8 mouse cellular contexts compared by ENCODE assay signal in genomic region chr11:85524841-85525500, GRCm38 (mm10).
DNase-seq lines count a peak whose midpoint lies in the region; ATAC-seq lines count a peak whose summit lies in the region.

No protein-coding gene starts in this region.

- peak; percentile 26 for ATAC-seq in frontal cortex, adult (ENCODE audit: low TSS enrichment)
- no peak for ATAC-seq in hindbrain, embryonic 12.5 days (ENCODE audit: low FRiP score)
- ATAC-seq in stomach, embryonic 14.5 days (ENCODE audit: insufficient number of reproducible peaks, insufficient read depth, low FRiP score, low read depth), result peak; percentile 33; the same call in 1 of the 2 replicates

- intact Hi-C loops in left cerebral cortex, postnatal 25 days (cut with DNase I), result no loop called here

- WGBS in hindbrain, embryonic 12.5 days, result 12% methylated on average over 16 of the region's 16 CpGs
- 31% methylated on average over 16 of the region's 16 CpGs for WGBS in stomach, embryonic 14.5 days

- H3K4me1 ChIP-seq in hindbrain, embryonic 12.5 days, result peaks cover 33% of the 10 kb centered on the region
- H3K4me1 ChIP-seq in stomach, embryonic 14.5 days (ENCODE audit: control insufficient read depth, insufficient read depth, low read length), result peaks cover 16% of the 10 kb centered on the region

- no peaks in the 10 kb centered on the region for H3K36me3 ChIP-seq in hindbrain, embryonic 12.5 days
- H3K36me3 ChIP-seq in stomach, embryonic 14.5 days (ENCODE audit: control insufficient read depth, insufficient read depth, low read length), result no peaks in the 10 kb centered on the region

- H3K9ac ChIP-seq in hindbrain, embryonic 12.5 days, result peak overlapping the region; percentile 27; the same call in 1 of the 2 replicates
- no peak overlapping the region for H3K9ac ChIP-seq in stomach, embryonic 14.5 days (replicated peaks; ENCODE audit: low read depth, low read length)

- DNase-seq in frontal cortex, postnatal 14 days (ENCODE audit: low spot score in 2 of 2), result no peak
- peak; percentile 28 to 30 for DNase-seq in gastrocnemius, adult 8-10 months (ENCODE audit: low spot score in 2 of 2)
- peak; percentile 35 to 72 for DNase-seq in left cerebral cortex, postnatal 25 days (ENCODE audit: low spot score in 2 of 2)
- peak; percentile 54 for DNase-seq in lung, postnatal 36 days
- no peak for DNase-seq in cerebellum, postnatal 36 days

- no peak overlapping the region for H3K27ac ChIP-seq in hindbrain, embryonic 12.5 days
- no peak overlapping the region for H3K27ac ChIP-seq in stomach, embryonic 14.5 days (ENCODE audit: low read length)

- H3K9me3 ChIP-seq in hindbrain, embryonic 12.5 days (replicated peaks), result no peaks in the 10 kb centered on the region
- no peaks in the 10 kb centered on the region for H3K9me3 ChIP-seq in stomach, embryonic 14.5 days (ENCODE audit: control insufficient read depth, low read depth, low read length)

- H3K4me2 ChIP-seq in hindbrain, embryonic 12.5 days (replicated peaks), result peak overlapping the region; percentile 57
- no peak overlapping the region for H3K4me2 ChIP-seq in stomach, embryonic 14.5 days (replicated peaks; ENCODE audit: low read depth, low read length)

- H3K4me3 ChIP-seq in hindbrain, embryonic 12.5 days, result 0 out of 2 replicates have a peak overlapping the region, but pooled peaks have one; percentile 24
- no peak overlapping the region for H3K4me3 ChIP-seq in stomach, embryonic 14.5 days (ENCODE audit: low read depth, low read length)

- H3K27me3 ChIP-seq in hindbrain, embryonic 12.5 days, result peaks cover 32% of the 10 kb centered on the region
- no peaks in the 10 kb centered on the region for H3K27me3 ChIP-seq in stomach, embryonic 14.5 days (ENCODE audit: control insufficient read depth, insufficient read depth, low read length)

Comparison
In these comparisons a context has a peak if more than half of its experiments do, and no peak if none do; other contexts are left out.
1. DNase-seq: peak in gastrocnemius, adult 8-10 months (2 of 2), left cerebral cortex, postnatal 25 days (2 of 2) and lung, postnatal 36 days (single experiment); none in frontal cortex, postnatal 14 days (0 of 2) and cerebellum, postnatal 36 days (0 of 2).